Mouse (Mus musculus): ENCODE measurements around the gene Akap11.

- TF ChIP-seq CTCF (IDR thresholded peaks at IDR 0.05; ENCODE audit: low read depth) = no peak
- no peak for TF ChIP-seq EP300 (optimal IDR thresholded peaks at IDR 0.05)
Measured at GRCm38 (mm10) chr14:78534651-78535050, 2.0 kb downstream of the Akap11 start.

Data from stomach, postnatal 0 days (tissue).